Mouse (Mus musculus): ENCODE measurements at regions not wholly inside any gene's neighbourhood (a gene's known extent, or its start where the extent isn't known, plus 50 kb on each side); places are given as distances from the start of the nearest gene placed in this dataset.

DNA sequence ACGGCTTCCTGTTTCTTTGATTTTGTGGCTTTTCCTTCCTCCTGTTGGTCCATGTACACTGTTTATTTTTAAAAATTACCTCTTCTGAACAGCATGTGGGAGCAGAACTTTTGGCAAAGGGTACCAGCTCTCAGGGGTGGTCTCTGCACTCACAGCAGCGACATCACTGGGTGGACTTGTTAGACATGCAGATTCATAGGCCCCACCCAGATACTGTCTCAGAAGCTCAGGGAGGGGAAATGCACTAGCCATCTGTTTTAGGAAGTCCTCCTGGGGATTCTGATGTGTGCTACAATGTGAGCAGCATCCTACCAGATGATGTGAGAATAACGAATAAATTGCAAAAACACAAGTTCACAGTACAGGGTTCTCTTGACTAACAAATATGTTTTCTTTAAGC lies 243.5 kb upstream of the Arx start:
- no peak for TF ChIP-seq EP300 (IDR thresholded peaks at IDR 0.05)
- TF ChIP-seq CTCF (IDR thresholded peaks at IDR 0.05), result no peak

Measured in lung, postnatal 0 days (tissue).